Mouse (Mus musculus) cerebellum, adult 8-10 months (tissue): Measurements from ENCODE around the gene Slc44a5.
"Not testable (repeated sequence)": the region's sequence is repeated elsewhere in the genome, so short reads cannot be mapped to it uniquely, and the experiment has no call there.

ENCODE experiments used
- DNase-seq: peaks from one replicate; pipeline ENCODE4 v3.0.0; 2022

Slc44a5 gene

DNA sequence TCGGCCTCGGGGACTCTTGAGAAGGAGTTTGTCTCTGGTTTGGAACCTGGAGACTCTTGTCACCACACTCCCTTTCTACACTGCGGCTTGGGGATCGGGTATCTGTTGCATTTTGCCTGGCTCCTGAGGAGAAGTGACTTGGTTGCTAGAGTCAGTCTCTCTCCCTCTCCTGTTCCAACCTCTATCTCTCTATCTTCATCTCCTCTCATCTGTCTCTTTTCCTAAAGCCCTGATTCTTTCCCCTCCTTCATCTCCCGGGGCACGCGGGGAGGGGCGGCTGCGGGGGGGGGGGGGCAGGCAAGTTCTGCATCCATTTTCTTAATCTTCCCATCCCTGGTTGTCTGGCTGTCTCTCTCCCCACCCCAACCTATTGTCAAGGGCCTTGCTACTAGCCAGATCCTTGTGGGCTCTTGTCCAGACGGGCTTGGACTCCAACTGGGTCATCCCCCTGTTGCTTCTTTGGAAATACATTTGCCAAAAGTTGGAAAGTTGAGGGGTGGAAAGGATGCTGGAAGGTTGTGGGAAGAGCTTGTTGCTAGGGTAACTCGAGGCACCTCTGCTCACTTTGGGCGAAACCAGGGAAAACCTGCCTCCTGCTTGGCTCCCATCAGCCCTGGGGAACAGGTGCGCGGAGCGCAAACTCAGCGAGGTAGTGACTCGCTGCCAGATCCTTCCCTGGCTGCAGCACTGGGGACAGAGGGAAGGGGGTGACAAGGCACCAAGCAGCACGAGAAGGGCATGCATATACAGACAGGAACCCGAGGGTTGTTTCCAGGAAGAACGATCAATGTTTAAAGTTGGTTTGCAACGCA lies 919 bp downstream of the Slc44a5 start:
- peak; percentile 48 for DNase-seq

GRCm38 (mm10) chr3:153975060-153975459 lies 1.8 kb downstream of the Slc44a5 start:
- DNase-seq = no peak

GRCm38 (mm10) chr3:153975791-153976190 lies 2.6 kb downstream of the Slc44a5 start:
- DNase-seq = no peak

DNA sequence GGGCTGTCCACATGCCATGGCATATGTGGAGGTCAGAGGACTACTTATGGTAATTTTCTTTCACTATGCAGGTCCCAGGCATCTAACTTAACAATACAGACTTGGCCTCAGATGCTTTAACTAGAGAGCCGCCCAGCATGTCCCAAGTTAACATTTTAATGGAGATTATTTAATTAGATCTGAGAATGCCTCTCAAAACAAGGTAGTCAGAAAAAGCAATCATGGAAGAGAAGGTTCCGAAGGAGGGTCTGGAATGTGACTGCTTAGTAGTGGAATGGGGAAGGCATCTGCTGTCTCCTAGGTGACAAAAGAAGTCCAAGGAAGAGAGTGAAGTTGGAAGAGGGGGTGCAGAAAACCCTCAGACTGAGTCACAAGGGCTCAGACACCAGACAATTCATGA lies 7.4 kb downstream of the Slc44a5 start:
- no peak for DNase-seq

DNA sequence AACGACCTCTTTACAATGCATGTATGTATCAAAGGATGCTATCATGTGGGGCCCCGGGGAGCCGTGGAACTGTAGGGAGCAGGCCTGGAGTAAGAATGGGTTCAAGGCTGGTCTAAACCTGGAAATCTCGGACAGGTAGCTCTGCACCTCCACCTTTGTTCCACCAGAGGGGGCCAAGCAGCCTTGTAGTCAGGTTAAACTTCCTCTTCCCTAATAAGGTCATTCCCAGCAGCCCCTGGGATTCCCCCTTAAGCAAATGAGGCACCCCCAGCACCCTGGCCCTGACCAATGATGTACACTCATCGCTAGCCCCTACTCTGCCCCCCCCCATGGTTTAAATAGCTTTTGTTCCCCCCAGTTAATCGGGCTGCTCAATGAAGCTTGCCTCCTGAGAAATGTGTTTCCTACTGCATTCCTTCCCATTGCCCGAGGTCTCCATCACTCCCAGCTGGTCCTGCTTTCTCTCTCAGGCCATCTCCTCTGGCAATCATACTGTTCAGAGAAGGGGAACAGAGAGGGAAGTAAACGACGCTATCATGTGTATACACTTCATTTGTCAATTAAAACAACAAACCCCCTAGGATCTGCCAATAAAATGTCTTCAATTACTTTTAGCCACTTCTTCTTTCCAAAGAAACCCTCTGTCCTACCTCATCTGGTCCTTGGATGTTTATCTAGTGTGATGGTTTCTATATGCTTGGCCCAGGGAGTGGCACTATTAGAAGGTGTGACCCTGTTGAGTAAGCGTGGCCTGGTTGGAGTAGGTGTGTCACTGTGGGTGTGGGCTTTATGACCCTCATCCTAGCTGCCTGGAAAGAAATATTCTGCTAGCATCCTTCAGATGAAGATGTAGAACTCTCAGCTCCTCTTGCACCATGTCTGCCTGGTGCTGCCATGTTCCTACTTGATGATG lies 11.4 kb downstream of the Slc44a5 start:
- peak; percentile 9 for DNase-seq

DNA sequence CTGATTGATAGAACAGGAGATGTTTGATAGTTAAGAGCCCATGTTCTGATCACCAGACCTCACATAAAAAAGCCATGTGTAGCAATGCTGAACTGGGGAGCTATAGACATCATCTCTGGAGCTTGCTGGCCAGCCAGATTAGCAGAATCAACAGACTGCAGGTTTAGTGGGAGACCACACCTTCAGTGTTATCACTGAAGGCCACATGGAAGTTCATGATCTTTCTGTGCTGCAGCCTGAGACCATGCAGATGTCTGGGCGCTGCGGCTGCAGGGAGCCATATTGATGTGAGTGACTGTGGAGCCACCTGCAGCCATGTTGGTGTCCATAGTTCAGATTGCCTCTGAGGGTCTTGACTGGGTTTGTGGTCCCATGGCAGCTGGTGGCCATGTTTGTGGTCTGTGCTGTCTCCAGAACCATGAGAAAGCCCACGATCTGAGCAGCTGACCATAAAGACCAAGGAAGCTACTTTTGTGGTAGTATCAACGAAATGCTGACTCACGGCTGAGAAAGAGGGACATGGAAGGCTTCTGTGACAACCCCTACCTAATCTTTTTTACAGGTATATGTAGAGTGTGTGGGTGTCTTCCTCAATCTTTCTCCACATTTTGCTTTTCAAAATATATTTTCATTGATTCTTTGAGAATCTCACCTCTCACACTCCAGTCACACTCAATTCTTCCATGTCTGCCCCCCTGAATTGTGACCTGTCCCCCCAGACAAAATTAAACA lies 26.7 kb downstream of the Slc44a5 start:
- no peak for DNase-seq

DNA sequence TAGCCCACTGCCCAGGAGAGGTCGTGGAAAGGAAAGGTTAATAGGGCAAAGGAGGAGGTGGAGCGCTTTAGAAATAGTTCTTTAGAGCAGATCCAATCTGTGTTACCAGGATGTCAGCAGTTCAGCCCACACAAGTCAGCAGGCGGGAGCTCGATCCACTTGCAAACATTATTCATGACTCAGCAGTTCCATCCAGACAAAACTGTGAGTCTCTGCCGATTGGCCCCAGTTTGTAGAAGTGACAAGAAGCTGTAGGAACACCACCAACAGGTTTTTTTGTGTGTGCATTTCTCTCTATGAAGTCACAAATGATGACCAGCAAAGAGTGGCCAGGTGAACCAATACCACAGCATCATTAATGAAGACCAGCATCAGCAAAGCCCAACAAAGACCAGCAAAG lies 28.1 kb downstream of the Slc44a5 start:
- no peak for DNase-seq

- no peak for DNase-seq
These were observed 73.6 kb downstream of the Slc44a5 start for GRCm38 (mm10) chr3:154046876-154047275.

GRCm38 (mm10) chr3:154053331-154053730 lies 80.1 kb downstream of the Slc44a5 start:
- DNase-seq = no peak

GRCm38 (mm10) chr3:154057464-154057863 lies 84.2 kb downstream of the Slc44a5 start:
- no peak for DNase-seq

DNA sequence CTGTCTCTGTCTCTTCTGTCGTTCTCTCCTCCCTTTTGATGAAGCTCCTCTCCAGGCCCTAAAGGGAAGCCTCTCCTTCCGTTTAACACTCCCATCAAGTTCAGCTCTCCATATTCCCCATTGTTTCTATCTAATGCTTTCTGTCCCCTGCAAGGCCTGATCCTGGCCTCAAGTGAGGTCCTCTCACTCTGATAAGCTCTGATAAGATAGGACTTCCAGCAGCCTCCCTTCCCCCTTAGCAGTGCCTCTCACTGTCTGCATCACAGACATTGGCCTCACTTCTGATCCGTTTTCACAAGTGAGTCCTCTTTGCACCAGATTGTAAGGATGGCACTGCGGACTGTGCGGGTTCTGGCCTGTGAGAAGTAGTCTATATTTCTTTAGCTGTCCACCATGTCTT lies 85.0 kb downstream of the Slc44a5 start:
- no peak for DNase-seq

DNA sequence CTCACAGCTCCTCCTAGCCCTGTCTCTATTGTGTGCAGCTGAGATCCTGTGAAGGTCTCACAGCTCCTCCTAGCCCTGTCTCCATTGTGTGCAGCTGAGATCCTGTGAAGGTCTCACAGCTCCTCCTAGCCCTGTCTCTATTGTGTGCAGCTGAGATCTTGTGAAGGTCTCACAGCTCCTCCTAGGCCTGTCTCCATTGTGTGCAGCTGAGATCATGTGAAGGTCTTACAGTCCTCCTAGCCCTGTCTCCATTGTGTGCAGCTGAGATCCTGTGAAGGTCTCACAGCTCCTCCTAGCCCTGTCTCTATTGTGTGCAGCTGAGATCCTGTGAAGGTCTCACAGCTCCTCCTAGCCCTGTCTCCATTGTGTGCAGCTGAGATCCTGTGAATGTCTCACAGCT lies 98.8 kb downstream of the Slc44a5 start:
- not testable (repeated sequence) for DNase-seq

- DNase-seq = no peak
These were observed 102.5 kb downstream of the Slc44a5 start for GRCm38 (mm10) chr3:154075749-154076148.

DNA sequence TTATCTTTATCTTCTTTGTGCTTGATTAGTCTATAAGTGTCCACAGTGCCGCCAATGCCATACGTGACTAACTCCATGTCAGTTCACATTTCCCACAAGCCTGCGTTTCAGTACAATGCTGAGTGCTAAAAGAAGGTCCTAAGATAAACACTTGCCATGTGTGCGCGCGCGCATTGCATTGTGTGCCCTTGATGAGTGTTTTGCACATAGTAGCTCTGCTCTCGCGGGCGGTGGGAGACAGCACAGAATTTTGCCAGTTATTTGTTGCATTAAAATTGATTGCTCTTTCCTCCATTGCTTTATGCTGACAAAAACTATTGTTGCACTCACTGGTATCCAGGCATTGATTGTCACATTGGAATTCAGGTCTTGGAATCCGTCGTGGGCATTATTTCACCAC lies 108.5 kb downstream of the Slc44a5 start:
- DNase-seq = no peak

- no peak for DNase-seq
These were observed 109.0 kb downstream of the Slc44a5 start for GRCm38 (mm10) chr3:154082241-154082640.

DNA sequence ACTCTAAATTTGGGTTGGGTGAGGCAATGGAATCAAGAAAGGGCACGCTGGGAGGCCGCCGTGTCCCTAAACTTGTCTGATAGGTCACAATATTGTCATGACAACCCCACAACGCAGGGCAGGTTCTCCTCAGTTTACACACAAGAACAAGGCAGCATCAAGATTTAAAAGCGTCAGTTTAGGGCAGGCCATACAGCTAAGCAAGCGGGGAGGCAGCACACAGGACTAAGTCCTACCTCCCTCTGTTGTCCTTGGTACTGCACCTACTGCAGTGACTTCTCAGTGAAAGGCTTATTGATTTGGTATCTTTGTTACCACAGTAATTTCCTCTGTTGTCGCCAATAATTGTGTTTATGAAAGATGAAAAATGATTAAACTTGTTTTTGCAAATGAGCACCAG lies 109.7 kb downstream of the Slc44a5 start:
- DNase-seq = no peak

GRCm38 (mm10) chr3:154089996-154090395 lies 116.8 kb downstream of the Slc44a5 start:
- DNase-seq = no peak

- no peak for DNase-seq
These were observed 118.5 kb downstream of the Slc44a5 start for GRCm38 (mm10) chr3:154091468-154092338.

- DNase-seq = no peak
These were observed 119.2 kb downstream of the Slc44a5 start for GRCm38 (mm10) chr3:154092466-154092865.

DNA sequence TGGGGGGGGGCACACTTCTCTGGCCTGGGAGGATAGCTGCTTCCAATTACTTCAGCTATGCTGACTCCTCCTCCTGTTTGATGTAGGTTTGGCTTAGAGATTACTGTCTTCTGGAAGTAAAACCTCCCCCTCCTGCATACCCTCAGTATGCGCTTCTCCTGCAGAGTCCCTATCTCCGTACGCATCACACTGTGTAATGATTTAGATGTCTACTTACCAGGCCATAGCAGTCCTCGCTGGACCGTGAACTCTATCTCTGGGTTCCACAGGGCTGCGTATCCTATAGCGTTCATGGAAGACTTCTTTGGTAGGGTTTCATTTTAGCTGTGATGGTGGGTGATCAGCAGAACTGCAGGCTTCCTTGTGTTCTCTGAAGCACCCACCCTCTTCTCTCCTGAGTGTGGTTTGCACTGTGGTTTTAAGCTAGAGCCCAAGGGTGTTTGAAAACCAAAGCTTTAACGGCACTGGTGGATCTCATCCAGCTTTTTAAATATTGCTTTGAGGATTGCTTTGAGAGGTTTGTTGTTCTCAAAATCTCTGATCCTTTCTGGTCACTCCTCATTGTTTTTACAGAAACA lies 120.6 kb downstream of the Slc44a5 start:
- DNase-seq = no peak

DNA sequence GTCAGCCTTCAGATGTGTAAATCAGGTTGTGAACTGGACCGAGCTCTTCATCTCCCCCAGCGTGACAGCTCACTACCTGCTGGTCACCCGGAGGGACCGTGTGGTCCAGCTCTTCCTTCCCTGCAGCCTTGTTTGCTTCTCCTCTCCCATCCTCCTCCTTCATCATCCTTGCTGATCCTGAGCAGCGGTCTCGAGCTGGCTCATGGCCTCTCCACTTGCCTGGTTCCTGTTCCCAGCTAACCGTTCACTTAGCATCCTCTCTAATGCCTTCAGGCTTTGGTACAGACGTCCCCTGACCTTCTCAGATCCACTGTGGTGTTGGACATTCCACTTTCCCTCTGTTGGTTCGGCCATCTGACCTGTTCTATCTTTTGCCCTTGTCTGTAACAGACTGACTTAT lies 128.4 kb downstream of the Slc44a5 start:
- no peak for DNase-seq

- no peak for DNase-seq
These were observed 137.3 kb downstream of the Slc44a5 start for GRCm38 (mm10) chr3:154110528-154110927.
